Mouse (Mus musculus) B cell, adult 2 months (primary cell): ENCODE results near the gene Zfp346.

Source experiments
- DNase-seq, 2 experiments: peaks; one replicate each; pipeline ENCODE4 v3.0.0; 2022

The Zfp346 gene

DNA sequence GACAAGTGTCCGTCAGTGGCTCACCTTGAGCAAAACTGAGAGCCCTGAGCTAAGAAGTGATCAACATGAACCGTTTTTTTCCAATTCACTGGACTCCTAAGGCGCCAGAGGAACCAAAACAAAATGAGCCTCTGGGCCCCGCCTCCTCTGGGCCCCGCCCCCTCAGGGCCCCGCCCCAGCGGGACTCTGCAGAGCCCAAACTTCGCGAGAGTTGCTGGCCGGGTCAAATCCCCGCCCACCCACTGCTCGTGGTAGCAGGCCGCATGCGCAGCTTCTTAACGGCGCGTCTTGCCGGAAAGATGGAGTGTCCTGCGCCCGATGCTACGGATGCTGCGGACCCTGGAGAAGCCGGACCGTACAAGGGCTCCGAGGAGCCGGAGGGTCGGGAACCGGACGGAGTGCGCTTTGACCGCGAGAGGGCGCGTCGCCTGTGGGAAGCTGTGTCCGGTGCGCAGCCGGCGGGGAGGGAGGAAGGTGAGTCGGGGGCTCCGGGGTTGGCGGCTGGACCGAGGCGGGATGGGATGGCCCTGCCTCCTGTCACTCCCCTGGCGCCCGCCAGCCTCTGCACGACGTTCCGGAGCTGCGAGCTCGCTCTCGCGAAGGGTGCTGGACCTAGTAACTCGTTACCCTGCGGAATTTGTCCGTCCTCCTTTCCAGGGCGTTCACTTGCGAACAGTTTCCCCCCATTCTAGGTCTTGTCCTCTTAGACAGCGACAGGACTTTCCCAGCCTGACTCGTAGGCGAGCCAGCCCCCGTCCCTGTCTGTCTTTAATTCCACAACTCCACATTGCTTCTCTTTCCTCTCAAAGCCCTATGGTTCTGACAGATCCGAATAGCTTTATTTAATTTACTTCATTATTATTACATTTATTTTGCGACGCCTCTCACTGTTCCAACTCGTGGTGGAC is at the start of gene Zfp346:
Gene Zfp346 (plus strand): TSS at position 267 of the 908 bp plus-strand sequence.
- peak; percentile 99 to 100 for DNase-seq

DNA sequence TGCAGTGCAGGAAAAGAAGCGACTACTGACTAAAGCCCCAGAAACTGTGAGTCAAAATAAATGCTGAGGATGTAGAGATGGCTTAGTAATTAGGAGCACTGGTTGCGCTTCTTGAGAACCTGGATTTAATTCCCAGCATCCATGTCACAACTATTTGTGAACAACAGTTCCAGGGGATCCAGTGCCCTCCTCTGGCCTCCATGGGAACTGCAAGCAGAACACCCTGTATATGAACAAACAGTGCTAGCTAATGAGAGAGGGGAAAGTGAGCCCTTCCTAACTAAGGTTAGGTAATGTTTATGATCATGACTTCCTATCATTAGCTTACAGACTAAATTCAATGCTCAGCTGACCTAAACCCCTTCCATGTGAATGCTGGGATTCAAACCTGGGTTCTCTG is 47.1 kb upstream of the Zfp346 start:
- peak; percentile 49 to 57 for DNase-seq

DNA sequence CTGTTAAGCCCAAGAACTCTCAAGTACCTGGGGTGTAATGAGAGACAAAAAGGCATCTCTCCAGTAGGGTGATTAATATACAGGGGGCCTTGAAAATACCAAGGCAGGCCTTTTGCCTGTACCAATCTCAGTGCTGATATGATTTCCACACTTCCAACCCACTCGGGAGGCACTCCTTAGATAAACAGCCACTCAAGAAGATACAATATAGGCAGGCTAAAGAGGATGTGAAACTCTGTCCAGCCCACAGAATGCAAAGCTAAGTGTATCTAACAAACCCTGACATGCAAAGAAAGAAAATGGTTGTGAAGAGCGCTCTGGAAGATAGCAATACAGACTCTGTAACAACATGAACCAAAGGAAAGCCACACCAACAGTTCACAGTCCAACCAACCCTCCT is 41.8 kb upstream of the Zfp346 start:
- DNase-seq = peak; percentile 54 to 58

DNA sequence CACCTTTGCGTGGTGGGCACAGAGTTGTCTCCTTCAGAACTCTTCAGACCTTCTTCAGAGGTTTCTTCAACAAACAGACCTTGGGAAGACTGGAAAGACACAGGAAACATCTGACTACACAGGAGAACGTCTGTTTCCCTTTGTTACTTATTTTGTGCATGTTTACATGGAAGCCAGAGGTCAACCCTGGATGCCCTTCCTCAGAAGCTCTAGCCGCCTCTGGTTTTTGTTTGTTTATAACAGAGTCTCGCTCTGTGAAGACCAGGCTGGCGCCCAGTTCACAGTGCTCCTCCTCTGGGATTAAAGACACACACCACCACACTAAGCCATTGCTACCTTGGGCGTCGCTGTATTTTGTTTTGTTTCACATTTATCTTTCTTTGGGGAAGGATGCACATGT is 35.4 kb upstream of the Zfp346 start:
- no peak for DNase-seq

DNA sequence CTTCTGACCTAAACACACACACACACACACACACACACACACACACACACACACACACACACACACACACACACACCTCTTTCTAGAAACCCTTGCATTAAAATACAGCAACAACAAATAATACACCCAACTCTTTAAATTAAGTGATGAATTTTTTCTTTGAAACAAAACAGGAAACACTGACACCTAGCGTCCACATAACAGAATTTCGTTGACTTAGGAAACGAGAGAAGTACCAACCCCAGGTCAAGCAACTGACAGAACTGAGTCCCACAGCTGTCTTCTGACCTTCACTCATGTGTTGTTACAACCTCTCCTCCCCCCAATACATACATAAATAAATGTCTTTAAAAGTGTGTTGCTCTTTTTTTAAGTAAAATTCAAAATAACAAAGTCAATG is 33.8 kb upstream of the Zfp346 start:
- peak; percentile 28 to 33 for DNase-seq

DNA sequence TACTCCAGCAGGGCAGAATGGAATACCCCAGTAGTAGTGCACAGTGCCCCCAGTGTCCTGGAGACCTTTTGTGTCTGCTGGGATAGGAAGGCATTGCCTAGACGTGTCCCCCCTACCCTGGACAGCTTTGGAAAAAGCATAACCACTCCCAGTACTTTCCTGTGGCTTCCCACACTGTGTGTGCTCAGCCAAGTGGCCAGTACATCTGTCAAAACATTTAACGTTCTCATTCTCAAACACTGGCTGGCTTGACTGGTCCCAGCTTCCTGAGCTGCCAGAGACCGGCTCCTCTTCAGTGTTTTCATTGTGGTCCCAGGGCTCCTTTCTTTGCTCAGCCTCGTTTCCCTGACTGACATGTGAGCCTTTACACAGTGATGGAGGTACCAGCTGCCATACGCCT is 29.5 kb upstream of the Zfp346 start:
- no peak for DNase-seq

DNA sequence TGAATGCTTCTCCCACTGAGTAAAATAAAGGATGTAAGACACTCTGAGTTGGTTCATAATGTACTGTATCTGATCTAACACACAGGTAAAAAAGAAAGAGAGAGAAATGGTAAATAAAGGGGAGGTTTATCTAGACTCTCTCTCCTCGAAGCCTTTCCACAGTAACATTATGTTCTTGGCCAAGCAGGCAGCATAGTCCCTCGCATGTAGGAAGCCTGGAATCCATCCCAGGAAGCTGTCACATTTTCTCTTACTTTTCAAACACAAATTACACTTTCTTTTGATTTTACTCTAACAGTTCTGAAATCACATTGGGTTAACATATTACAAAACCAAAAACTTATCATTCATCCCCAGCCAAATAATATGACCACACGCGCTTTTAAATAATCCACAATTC is 12.5 kb upstream of the Zfp346 start:
- DNase-seq = no peak

DNA sequence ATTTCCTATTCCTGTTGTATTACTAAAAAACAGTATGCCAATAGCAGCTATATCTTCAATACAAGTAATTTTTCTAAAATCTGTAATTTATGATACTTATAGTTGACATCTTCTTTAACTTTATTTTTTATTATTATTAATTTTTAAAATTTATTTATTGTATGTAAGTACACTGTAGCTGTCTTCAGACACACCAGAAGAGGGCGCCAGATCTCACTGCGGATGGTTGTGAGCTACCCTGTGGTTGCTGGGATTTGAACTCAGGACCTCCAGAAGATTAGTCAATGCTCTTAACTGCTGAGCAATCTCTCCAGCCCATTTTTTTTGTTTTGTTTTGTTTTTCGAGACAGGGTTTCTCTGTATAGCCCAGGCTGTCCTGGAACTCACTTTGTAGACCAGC is 7.3 kb upstream of the Zfp346 start:
- DNase-seq = peak; percentile 21 to 31

DNA sequence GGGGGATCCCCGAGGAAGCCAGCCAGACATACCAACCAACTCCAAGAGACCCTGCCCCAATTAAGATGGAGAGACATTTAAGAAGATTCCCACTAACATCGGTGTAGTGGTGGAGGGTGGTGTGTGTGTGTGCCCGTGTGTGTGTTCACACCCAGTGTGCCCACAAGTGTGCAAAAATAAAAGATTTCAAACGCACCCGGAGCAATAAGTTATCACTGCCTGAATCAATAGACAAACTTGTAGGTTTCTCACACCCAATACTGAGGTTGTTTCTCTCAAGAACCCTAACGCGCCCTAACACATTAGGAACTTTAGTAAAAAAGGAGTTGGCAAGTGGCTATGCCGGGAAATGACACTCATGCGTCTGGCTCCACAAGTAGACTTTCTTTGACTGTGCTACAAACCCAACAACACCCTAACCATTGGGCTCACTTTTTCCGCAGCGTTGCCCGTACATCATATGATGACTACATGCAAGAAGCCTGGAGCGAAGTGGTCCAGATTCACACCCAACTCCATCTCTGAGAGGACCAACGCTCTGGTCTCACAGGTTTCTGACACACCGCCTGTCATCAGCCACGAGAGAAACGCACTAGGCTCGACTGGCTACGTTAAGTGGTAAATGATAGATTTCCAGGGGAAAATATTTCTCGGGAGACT is 5.9 kb upstream of the Zfp346 start:
- DNase-seq = peak; percentile 46 to 53

DNA sequence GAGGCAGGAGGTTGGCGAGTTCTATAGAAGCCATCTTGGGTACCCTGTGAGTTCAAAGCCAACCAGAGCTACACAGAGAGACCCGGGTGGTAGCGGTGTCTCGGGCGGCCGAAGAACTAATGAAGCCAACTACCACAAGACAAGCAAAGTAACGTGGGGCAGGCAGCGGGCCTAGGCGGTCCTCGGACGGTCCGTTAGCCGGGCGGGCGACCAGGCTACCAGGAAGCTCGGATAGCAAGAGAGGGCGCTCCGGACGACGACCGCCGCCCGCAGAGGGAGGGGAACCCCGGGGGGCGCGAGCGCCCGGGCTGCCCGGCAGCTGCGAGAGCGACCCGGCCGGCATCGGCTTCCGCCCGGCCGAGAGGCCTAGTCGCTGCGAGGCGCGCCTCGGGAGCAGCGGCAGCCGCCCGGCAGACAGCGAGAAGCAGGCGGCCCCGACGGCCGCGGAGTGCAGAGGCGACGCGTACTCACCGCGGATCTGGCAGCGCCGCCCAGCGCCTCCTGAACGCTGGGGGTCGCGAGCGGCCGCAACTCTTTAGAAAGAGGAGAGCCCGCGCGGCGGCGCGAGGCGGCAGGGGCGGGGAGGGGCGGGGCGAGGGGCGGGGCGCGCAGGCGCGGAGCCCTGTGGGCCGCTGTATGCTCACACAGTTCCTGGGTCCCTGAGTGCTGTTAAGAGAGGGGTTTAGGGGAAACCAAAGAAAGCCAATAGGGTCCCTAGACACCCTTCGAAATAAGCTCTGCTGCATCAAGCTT is 5.2 kb upstream of the Zfp346 start, which contains the start of gene Uimc1:
Gene Uimc1 (minus strand): TSS at position 575 of the 753 bp plus-strand sequence.
- DNase-seq = peak; percentile 78 to 82

DNA sequence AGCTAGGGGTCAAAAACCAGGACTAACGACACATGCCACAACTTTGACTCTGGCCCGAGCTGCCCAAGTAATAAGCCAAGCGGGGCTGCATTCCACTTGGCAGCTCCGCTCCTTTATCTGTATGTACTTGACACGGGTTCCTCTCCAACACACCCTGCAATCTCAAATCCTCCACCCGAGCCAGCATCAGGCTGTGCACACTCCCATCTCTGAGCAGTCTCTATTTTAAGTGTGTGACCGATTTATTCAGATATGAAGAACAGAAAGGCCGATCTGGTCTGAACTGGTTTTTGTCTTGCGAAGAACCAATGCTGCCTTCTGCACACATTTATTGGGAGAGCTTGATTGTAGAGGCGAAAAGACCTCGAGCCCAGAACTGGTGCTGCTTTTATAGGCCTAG is 3.5 kb upstream of the Zfp346 start:
- no peak for DNase-seq

DNA sequence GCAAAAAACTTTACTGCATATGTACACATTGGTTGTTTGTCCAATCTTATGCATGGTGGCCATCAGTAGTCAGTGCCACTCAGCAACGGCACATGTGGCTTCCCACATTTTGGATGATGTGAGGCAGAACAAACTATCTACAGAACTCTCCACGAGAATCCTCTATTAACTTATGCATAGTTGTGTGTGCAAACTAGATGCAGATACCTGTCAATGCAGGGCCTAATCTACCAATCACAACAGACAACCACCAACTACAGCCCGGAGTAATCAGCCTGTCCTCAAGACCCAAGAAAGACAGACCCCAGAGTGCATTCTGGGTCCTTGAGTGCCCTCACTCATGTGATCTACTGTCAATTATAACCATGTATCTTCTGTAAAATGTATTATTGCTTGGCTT is 2.7 kb upstream of the Zfp346 start:
- no peak for DNase-seq

DNA sequence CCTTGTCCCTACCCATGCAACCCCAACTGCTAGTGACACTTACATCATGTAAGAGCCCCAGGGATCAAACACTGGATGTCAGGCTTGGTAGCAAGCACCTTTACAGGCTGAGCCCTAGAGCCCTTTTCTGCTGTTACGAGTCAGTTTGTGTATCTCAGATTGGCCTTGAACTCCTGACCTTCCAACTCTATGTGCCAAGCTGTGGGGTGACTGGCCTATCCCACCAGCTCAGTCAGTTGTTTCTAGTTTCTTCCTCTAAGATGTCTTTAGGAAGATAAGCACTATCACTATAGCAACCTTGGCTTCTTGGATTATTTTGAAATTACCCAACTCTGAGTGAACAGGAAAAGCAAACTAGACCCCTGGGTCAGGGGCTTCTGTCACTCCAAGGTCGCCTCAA is 1.8 kb upstream of the Zfp346 start:
- no peak for DNase-seq

DNA sequence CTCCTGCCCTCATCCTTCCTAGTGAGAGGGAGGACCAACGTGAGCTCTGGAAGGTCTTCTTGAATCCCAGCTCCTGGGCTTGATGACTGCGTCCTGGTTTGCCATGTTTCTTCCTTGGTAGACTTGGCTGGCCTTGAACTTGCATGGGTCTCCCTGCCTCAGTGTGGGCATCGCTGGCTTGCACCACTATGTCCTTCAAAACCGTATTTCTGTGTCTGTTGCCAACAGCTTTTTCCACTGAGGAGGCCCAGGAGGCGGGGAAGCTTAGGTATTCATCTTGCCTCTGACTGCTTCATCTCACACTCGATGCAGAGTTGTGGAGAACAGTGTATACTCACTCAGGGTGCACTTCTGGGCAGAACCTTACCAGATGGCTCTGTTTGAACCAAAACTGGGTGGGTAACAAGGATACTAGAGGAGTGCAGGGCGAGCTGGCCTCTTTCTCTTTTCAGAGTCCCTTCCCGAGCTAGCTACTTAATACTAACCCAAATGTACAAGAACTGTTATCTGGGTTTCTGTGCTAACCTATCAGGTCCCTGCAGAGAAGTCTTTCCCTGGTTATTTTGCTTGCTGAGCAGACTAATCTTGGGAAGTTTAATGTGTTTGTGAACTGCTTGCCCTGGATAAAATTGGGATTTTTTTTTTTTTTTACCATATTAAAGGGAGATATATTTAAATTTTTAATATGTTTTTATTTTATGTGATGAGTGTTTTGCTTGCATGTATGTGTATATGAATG is 1.0 kb downstream of the Zfp346 start:
- DNase-seq = no peak

DNA sequence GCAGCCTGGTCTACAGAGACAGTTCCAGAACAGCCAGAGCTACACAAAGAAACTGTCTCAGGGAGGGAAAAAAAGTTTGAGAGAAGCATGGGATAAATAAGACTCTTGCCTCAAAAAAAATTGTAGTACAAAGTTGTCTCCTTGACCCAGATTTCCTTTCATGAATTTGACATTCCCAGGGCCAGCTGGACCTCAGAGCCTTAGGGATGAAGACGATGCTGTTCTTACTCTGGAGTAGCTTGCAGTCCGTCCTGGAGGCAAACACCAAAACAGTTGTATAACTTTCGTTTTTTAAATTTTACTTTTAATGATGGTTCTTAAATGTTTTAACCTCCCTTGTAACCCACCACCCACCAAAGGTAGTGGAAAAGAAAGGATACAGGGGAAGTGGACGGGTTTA is 2.0 kb downstream of the Zfp346 start:
- DNase-seq = no peak

DNA sequence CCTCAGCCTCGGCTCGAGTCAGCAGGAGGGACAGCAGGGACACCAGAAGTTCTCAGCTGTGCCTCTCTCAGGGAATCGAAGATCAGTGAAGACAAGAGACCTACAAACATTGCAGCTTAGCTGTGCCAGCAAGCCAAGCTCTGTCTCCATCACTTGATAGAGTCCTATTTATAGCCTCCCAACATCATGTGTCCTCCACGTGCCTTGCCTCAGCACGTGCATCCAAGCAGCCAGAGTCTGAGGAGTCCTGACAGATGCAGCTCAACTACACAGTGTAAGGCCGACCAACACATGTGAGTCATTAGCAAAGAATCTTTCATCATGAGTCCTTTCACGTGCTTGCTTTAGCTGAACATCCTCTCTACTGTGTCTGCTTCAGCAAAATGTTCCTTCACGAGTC is 2.6 kb downstream of the Zfp346 start:
- DNase-seq = no peak

DNA sequence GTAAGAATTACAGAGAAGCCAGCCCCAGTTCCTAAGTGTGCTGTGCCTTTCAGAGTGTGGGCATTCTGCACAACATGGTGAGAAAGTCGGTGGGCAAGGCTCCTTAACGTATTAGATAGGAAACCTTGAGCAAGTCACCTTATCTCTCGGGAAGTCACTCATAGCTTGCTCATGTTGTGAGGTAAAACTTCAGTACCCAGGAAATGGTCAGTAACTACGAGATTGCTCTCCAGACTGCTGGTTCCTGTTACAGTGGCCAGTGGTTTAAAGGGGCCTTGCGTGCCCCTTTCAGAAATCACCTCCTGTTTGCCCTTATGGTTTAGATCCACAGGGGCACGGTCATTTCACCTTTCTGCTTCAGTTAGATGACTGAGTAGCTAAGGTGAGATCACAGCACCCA is 9.3 kb downstream of the Zfp346 start:
- no peak for DNase-seq

DNA sequence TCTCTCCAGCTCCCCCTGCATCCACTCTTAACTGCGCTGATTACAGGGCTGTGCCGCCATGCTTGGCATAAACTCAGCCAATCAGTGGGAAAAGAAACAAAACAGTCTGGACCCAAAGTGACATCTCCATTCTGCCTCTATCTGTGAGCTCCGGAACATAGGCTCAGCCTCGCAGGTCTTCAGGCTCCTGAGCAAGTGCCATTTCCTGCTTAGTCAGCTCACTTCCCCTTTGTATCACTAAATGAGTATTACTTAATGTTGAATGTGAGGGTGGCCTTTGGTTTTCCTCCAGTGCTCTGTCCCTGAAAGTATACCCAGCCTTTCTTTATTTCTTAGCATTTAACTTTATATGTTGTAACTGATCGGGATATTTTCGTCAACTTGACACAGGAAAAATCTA is 19.8 kb downstream of the Zfp346 start:
- no peak for DNase-seq

DNA sequence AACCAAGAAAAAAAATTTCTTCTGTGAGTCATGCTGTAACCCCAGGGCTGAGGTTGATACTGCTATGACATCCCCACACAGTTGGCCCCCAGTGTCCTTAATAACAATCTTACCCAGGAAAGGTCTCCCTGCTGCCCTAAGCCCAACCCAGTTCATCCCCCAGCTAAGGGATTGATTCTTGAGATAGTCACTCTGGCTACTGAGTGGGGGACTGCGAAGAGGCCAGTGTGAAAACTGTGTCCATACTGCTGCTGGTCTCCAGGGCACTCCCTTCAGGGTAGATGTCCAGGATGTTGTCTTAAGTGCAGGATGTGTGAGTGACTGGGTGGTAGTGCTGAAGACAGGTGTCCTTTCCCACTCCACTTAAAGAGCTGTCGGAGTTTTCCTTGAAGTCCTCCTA is 28.3 kb downstream of the Zfp346 start, which contains the start of gene Gm17617:
Gene Gm17617 (minus strand): TSS at position 101 of the 400 bp plus-strand sequence.
- no peak for DNase-seq

DNA sequence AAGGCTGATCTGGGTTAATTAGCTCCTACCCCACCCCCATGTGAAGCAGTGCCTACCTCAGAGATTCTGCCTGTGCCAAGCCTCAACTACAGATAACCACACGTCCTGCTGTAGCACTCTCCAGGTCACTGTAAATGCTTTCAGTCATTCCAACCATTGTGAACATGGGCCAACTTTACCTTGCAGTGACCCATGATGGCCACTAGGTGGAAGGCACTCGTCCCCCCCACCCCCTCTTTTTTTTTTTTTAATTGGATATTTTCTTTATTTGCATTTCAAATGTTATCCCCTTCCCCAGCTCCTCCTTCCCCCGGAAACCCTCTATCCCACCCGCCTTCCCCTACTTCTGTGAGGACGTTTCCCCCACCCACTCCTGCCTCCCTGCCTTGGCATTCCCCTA is 30.3 kb downstream of the Zfp346 start:
- DNase-seq = peak; percentile 7 to 15

DNA sequence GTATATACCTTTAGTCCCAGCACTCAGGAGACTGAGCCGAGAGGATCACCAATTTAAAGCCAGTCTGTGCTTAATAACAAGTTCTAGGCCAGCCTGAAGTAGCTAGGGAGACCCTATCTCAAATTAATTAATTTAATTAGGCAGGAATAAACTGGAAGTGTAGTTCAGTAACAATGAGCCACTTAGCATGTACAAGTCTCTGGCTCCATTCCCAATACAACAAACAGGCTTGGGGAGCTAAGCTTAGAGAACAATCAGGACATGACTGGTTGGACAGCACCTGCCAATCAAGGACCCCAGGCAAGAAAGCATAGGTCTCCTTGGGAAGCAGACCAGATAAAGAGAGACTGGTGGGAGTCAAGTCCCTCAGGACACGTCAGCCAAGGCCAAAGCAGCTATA is 35.2 kb downstream of the Zfp346 start:
- no peak for DNase-seq

DNA sequence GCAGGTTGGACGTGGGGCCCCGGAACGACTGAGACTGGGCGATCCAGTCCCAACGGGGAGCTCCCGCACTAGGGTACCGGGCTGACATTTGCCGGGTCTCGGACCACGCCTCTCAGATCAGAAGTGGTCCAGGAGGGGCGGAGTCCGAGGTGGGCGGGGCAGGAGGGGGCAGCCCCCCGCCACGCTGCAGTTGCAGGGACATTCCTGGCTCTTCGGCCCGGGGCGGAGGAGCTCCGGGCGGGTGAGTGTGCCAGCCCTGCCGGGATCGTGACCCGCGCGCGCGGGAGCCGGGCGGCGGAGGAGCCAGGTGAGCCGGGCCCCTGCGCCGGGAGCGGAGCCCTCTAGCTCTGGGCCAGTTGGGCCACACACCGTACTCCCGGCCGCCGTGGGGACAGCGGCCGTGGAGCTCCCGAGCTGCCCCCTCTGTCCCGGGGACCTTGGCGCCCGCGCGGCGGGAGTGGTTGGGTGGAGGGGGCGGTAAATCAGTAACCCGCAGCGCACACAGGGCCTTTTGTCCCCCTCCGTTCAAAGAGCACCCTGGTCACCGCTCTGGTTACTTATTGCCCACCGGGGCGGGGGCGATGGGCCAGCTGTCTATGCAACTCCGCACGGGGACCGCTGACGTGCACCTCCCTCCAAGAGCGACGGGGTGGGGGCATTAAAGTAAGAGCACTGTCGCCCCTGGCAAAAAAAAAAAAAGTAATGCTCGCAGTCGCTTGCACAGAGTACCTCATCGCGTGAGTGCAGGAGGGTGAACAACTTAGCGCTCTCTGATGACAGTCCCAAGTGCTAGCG is 47.7 kb downstream of the Zfp346 start, which contains the start of gene Fgfr4:
Gene Fgfr4 (plus strand): TSS at position 20 of the 795 bp plus-strand sequence.
- peak; percentile 12 to 15 for DNase-seq
